In genomic region chr8:111912860-111913432, GRCm38 (mm10) we compare ENCODE assay signal across 9 mouse cellular contexts. TPM values are rescaled to one million over a fixed set of nuclear protein-coding genes. Genes with fewer than 3 reads are reported as not detected.
A peak's percentile ranks its signal among the peaks of the same experiment; 100 is the strongest.
DNase-seq lines count a peak whose midpoint lies in the region; ATAC-seq and TF ChIP-seq lines count a peak whose summit lies in the region.
"Had no signal": no experiment of that assay in that cellular context is flagged by ENCODE, and none has a peak within 500 bp of the region (broad histone marks: within the 10 kb centered on the region; RNA-seq: fewer than 3 reads in every experiment).

No protein-coding gene starts in this region.

- no peak for ATAC-seq in kidney, postnatal 0 days (replicated peaks; ENCODE audit: low FRiP score, low read depth)
- peak; percentile 78 for ATAC-seq in embryonic facial prominence, embryonic 15.5 days (ENCODE audit: insufficient number of reproducible peaks, low FRiP score, low TSS enrichment, low read depth)
- ATAC-seq in monocyte, adult 5-6 weeks (replicated peaks; ENCODE audit: insufficient number of reproducible peaks, low FRiP score, low TSS enrichment, poor library complexity, severe bottlenecking) = no peak

- WGBS in kidney, postnatal 0 days = 47% methylated on average over 12 of the region's 12 CpGs
- 28% methylated on average over 12 of the region's 12 CpGs for WGBS in embryonic facial prominence, embryonic 15.5 days
- WGBS in thymus, adult 2 months = 38% methylated on average over 12 of the region's 12 CpGs

- no peak overlapping the region for H3K27ac ChIP-seq in kidney, postnatal 0 days
- no peak overlapping the region for H3K27ac ChIP-seq in embryonic facial prominence, embryonic 15.5 days (replicated peaks)
- H3K27ac ChIP-seq in thymus, adult 2 months (ENCODE audit: control insufficient read depth, insufficient read depth, low read length) = no peak overlapping the region
- H3K27ac ChIP-seq: liver, embryonic 15.5 days had no signal

- TF ChIP-seq CTCF in kidney, postnatal 0 days (IDR thresholded peaks at IDR 0.05; ENCODE audit: low read depth) = peak; percentile 49
- TF ChIP-seq CTCF in thymus, adult 2 months (IDR thresholded peaks at IDR 0.05; ENCODE audit: borderline replicate concordance, control insufficient read depth, extremely low read depth, insufficient read depth, low read length, poor library complexity) = no peak

- peaks cover 10% of the 10 kb centered on the region for H3K27me3 ChIP-seq in kidney, postnatal 0 days (ENCODE audit: insufficient read depth, low read length)
- H3K27me3 ChIP-seq in embryonic facial prominence, embryonic 15.5 days = peaks cover 9% of the 10 kb centered on the region
- 0 out of 2 replicates have a peak, but pooled peaks cover 5% of the 10 kb centered on the region for H3K27me3 ChIP-seq in thymus, adult 2 months (ENCODE audit: control insufficient read depth, insufficient read depth, low read length)

- no peak for DNase-seq in kidney, postnatal 0 days (ENCODE audit: low spot score)
- DNase-seq in kidney, adult 11 months = no peak
- peak; percentile 83 for DNase-seq in ZHBTc4 (ENCODE audit: low read depth, low spot score)
- DNase-seq in layer of hippocampus, postnatal 10 days (ENCODE audit: low spot score in 2 of 2) = peak; percentile 64 to 75
- no peak for DNase-seq in gastrocnemius, adult 8-10 months (ENCODE audit: low spot score in 2 of 2)
- DNase-seq in thymus, adult 2 months = no peak

- no peak overlapping the region for H3K9ac ChIP-seq in kidney, postnatal 0 days (ENCODE audit: low read depth, low read length)
- H3K9ac ChIP-seq in embryonic facial prominence, embryonic 15.5 days = no peak overlapping the region
- H3K9ac ChIP-seq: liver, embryonic 15.5 days had no signal

- H3K4me3 ChIP-seq in kidney, postnatal 0 days (replicated peaks; ENCODE audit: low read depth, low read length) = no peak overlapping the region
- H3K4me3 ChIP-seq in embryonic facial prominence, embryonic 15.5 days (replicated peaks) = no peak overlapping the region
- no peak overlapping the region for H3K4me3 ChIP-seq in thymus, adult 2 months (ENCODE audit: control insufficient read depth, insufficient read depth, low read length)
- H3K4me3 ChIP-seq: liver, embryonic 15.5 days had no signal

- 0 out of 2 replicates have a peak, but pooled peaks cover 3% of the 10 kb centered on the region for H3K36me3 ChIP-seq in kidney, postnatal 0 days (ENCODE audit: insufficient read depth, low read length)
- H3K36me3 ChIP-seq in embryonic facial prominence, embryonic 15.5 days = no peaks in the 10 kb centered on the region
- no peaks in the 10 kb centered on the region for H3K36me3 ChIP-seq in thymus, adult 2 months (ENCODE audit: control insufficient read depth, insufficient read depth, low read length)
- H3K36me3 ChIP-seq: liver, embryonic 15.5 days had no signal

- TF ChIP-seq POLR2A in thymus, adult 2 months (IDR thresholded peaks at IDR 0.05; ENCODE audit: control insufficient read depth, extremely low read depth, insufficient read depth, low read length, poor library complexity) = no peak

- H3K4me1 ChIP-seq in kidney, postnatal 0 days (replicated peaks; ENCODE audit: insufficient read depth, low read length) = peaks cover 5% of the 10 kb centered on the region; the same call in 1 of the 2 replicates
- peaks cover 41% of the 10 kb centered on the region for H3K4me1 ChIP-seq in embryonic facial prominence, embryonic 15.5 days
- no peaks in the 10 kb centered on the region for H3K4me1 ChIP-seq in thymus, adult 2 months (replicated peaks; ENCODE audit: control insufficient read depth, insufficient read depth, low read length)
- H3K4me1 ChIP-seq: liver, embryonic 15.5 days had no signal

- H3K9me3 ChIP-seq in kidney, postnatal 0 days (replicated peaks; ENCODE audit: low read length) = no peaks in the 10 kb centered on the region
- H3K9me3 ChIP-seq in embryonic facial prominence, embryonic 15.5 days (replicated peaks) = no peaks in the 10 kb centered on the region
- H3K9me3 ChIP-seq: liver, embryonic 15.5 days had no signal

- no peak overlapping the region for H3K4me2 ChIP-seq in kidney, postnatal 0 days (ENCODE audit: low read length)
- H3K4me2 ChIP-seq in embryonic facial prominence, embryonic 15.5 days (replicated peaks) = 0 out of 2 replicates have a peak overlapping the region, but pooled peaks have one; percentile 19
- H3K4me2 ChIP-seq: liver, embryonic 15.5 days had no signal

RNA-seq across cellular contexts. Expression of gene Chst5, which starts 2.7 kb away (rescaled TPM):
- polyA plus RNA-seq in kidney, postnatal 0 days (2015; fragmentation: Nextera tagmentation; extraction: Ambion mirVana) = 0.51 and 0.58 TPM in 2 replicates
- polyA plus RNA-seq in embryonic facial prominence, embryonic 15.5 days (2015; fragmentation: Nextera tagmentation; extraction: Ambion mirVana) = 5.1 and 5.8 TPM in 2 replicates
- under 1 TPM; 0.48 to 0.89 TPM for total RNA-seq in layer of hippocampus, postnatal 10 days (2021)
- not detected in 3 replicates for total RNA-seq in monocyte, adult 5-6 weeks (2017)
- not detected for total RNA-seq in gastrocnemius, adult 8-10 months (2022)
- 0.75 and 0.83 TPM in 2 replicates for polyA plus RNA-seq in thymus, adult 2 months (2012; rRNA removed)

RNA-seq across cellular contexts. Expression of gene Tmem231, which starts 20.7 kb away (rescaled TPM):
- polyA plus RNA-seq in kidney, postnatal 0 days (2015; fragmentation: Nextera tagmentation; extraction: Ambion mirVana) = 17.3 and 17.7 TPM in 2 replicates
- polyA plus RNA-seq in embryonic facial prominence, embryonic 15.5 days (2015; fragmentation: Nextera tagmentation; extraction: Ambion mirVana) = 18.8 and 22.4 TPM in 2 replicates
- total RNA-seq in layer of hippocampus, postnatal 10 days (2021) = 10 to 100 TPM in 1 of 2 experiments, 1 to 10 TPM in 1; 9.8 to 10.1 TPM
- total RNA-seq in monocyte, adult 5-6 weeks (2017) = 0.29 to 0.32 TPM in 2 of 3 replicates, not detected in the other
- 1 to 10 TPM in 1 of 4 experiments, under 1 TPM in 3; 0.41 to 1.0 (median 0.74) TPM for total RNA-seq in gastrocnemius, adult 8-10 months (2022)
- 2.4 and 2.8 TPM in 2 replicates for polyA plus RNA-seq in thymus, adult 2 months (2012; rRNA removed)

RNA-seq across cellular contexts. Expression of gene Gabarapl2, which starts 27.6 kb away (rescaled TPM):
- 264 and 266 TPM in 2 replicates for polyA plus RNA-seq in kidney, postnatal 0 days (2015; fragmentation: Nextera tagmentation; extraction: Ambion mirVana)
- polyA plus RNA-seq in embryonic facial prominence, embryonic 15.5 days (2015; fragmentation: Nextera tagmentation; extraction: Ambion mirVana) = 173 and 189 TPM in 2 replicates
- 100 to 1,000 TPM; 193 to 198 TPM for total RNA-seq in layer of hippocampus, postnatal 10 days (2021)
- 85.9 to 92.1 TPM (median 87.1 TPM) in 3 replicates for total RNA-seq in monocyte, adult 5-6 weeks (2017)
- 100 to 1,000 TPM; 112 to 138 (median 117) TPM for total RNA-seq in gastrocnemius, adult 8-10 months (2022)
- 34.1 and 45.3 TPM in 2 replicates for polyA plus RNA-seq in thymus, adult 2 months (2012; rRNA removed)

RNA-seq across cellular contexts. Expression of gene Tmem170, which starts 36.4 kb away (rescaled TPM):
- polyA plus RNA-seq in kidney, postnatal 0 days (2015; fragmentation: Nextera tagmentation; extraction: Ambion mirVana) = 15.1 and 15.8 TPM in 2 replicates
- 7.3 and 9.3 TPM in 2 replicates for polyA plus RNA-seq in embryonic facial prominence, embryonic 15.5 days (2015; fragmentation: Nextera tagmentation; extraction: Ambion mirVana)
- total RNA-seq in layer of hippocampus, postnatal 10 days (2021) = 1 to 10 TPM; 3.4 to 4.1 TPM
- 0.95 to 2.5 TPM (median 1.6 TPM) in 3 replicates for total RNA-seq in monocyte, adult 5-6 weeks (2017)
- total RNA-seq in gastrocnemius, adult 8-10 months (2022) = 1 to 10 TPM; 1.9 to 2.2 (median 2.1) TPM
- 3.1 and 3.7 TPM in 2 replicates for polyA plus RNA-seq in thymus, adult 2 months (2012; rRNA removed)

RNA-seq across cellular contexts. Expression of gene Cfdp1, which starts 58.9 kb away (rescaled TPM):
- polyA plus RNA-seq in kidney, postnatal 0 days (2015; fragmentation: Nextera tagmentation; extraction: Ambion mirVana) = 180 and 183 TPM in 2 replicates
- polyA plus RNA-seq in embryonic facial prominence, embryonic 15.5 days (2015; fragmentation: Nextera tagmentation; extraction: Ambion mirVana) = 217 and 219 TPM in 2 replicates
- 100 to 1,000 TPM; 100 to 101 TPM for total RNA-seq in layer of hippocampus, postnatal 10 days (2021)
- 135 to 169 TPM (median 155 TPM) in 3 replicates for total RNA-seq in monocyte, adult 5-6 weeks (2017)
- total RNA-seq in gastrocnemius, adult 8-10 months (2022) = 10 to 100 TPM; 11.7 to 17.6 (median 14.7) TPM
- polyA plus RNA-seq in thymus, adult 2 months (2012; rRNA removed) = 5.5 and 5.8 TPM in 2 replicates

Comparison
In these comparisons a context has a peak if more than half of its experiments do, and no peak if none do; other contexts are left out.
1. DNase-seq: peak in ZHBTc4 (single experiment) and layer of hippocampus, postnatal 10 days (2 of 2); none in kidney, postnatal 0 days (single experiment), kidney, adult 11 months (single experiment), gastrocnemius, adult 8-10 months (0 of 2) and thymus, adult 2 months (single experiment).